8 mouse cellular contexts compared by ENCODE assay signal in the genomic region with DNA sequence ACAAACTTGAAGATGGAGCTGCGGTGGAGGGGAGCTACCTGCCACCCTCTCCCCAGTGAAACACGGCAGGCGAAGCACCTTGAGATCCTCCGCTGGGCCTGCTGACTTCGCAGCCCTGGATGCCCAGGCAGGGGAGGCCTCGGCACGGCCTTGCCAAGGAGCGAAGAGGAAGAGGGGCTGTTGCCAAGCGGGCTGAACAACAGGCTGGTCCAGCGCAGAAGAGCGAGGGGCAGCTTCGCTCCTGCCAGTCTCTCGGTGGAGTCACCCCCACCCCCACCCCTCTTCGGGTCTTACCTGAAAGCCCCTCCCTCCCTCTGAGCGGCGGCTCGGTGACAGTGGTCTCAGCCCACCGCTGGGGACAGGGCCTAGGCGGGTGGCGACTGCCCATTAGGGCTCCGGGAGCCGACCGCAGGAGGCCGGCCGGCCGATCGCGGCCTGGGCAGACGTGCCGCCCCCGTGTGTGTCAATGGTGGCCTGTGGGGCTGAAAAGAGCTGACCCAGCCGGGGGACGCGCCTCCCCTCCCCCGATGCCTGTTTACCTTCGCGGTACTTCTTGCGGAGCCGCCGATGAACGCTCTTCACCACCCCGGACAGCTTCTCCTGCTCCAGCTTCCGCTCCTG. TPM values are rescaled to one million over a fixed set of nuclear protein-coding genes. Genes with fewer than 3 reads are reported as not detected.
A peak's percentile ranks its signal among the peaks of the same experiment; 100 is the strongest.
DNase-seq lines count a peak whose midpoint lies in the region; ATAC-seq and TF ChIP-seq lines count a peak whose summit lies in the region.

No protein-coding gene starts in this region.

- H3K27ac ChIP-seq in MEL (ENCODE audit: control insufficient read depth, low read depth, low read length): peak overlapping the region; percentile 43
- H3K27ac ChIP-seq in bone marrow macrophage, adult 2 months (ENCODE audit: insufficient read depth, low read depth, low read length): peak overlapping the region; percentile 79
- H3K27ac ChIP-seq in embryonic fibroblast, embryonic 13.5 days (ENCODE audit: insufficient read depth, low read length): peak overlapping the region; percentile 55; the same call in 1 of the 2 replicates
- H3K27ac ChIP-seq in heart, embryonic 13.5 days (replicated peaks): peak overlapping the region; percentile 95
- peak overlapping the region; percentile 95 for H3K27ac ChIP-seq in lung, embryonic 16.5 days (ENCODE audit: low read length)

- H3K4me3 ChIP-seq in MEL (ENCODE audit: control insufficient read depth in 1 of 2, insufficient read depth in 1 of 2, low read depth in 2 of 2, low read length in 2 of 2): peak overlapping the region; percentile 96 to 97
- peak overlapping the region; percentile 99 for H3K4me3 ChIP-seq in bone marrow macrophage, adult 2 months (ENCODE audit: insufficient read depth, low read length)
- peak overlapping the region; percentile 74 for H3K4me3 ChIP-seq in embryonic fibroblast, embryonic 13.5 days (ENCODE audit: insufficient read depth, low read length)
- H3K4me3 ChIP-seq in heart, embryonic 13.5 days: peak overlapping the region; percentile 92
- peak overlapping the region; percentile 71 for H3K4me3 ChIP-seq in lung, embryonic 16.5 days (ENCODE audit: low read length)

- DNase-seq in MEL (ENCODE audit: low read depth, low spot score): peak; percentile 64
- peak; percentile 77 to 87 for DNase-seq in kidney, postnatal 4 days
- DNase-seq in retina, postnatal 7 days (ENCODE audit: low read depth, low spot score): peak; percentile 43
- DNase-seq in yolk sac, embryonic 10.5 days (ENCODE audit: low spot score): no peak

- TF ChIP-seq RAD21 in MEL (IDR thresholded peaks at IDR 0.05; ENCODE audit: low read depth, low read length): no peak

- no peaks in the 10 kb centered on the region for H3K27me3 ChIP-seq in MEL (ENCODE audit: control insufficient read depth in 1 of 2, insufficient read depth in 2 of 2, low read length in 2 of 2)
- H3K27me3 ChIP-seq in heart, embryonic 13.5 days (replicated peaks): no peaks in the 10 kb centered on the region
- H3K27me3 ChIP-seq in lung, embryonic 16.5 days (ENCODE audit: control insufficient read depth, insufficient read depth, low read depth, low read length): no peaks in the 10 kb centered on the region

- TF ChIP-seq POLR2A in MEL (IDR thresholded peaks at IDR 0.05; ENCODE audit: control insufficient read depth in 1 of 2, insufficient read depth in 1 of 2, low read depth in 1 of 2, low read length in 2 of 2, poor library complexity in 1 of 2): no peak
- TF ChIP-seq POLR2A in bone marrow macrophage, adult 2 months (IDR thresholded peaks at IDR 0.05; ENCODE audit: borderline replicate concordance, low read depth, low read length): no peak
- no peak for TF ChIP-seq POLR2A in embryonic fibroblast, embryonic 13.5 days (IDR thresholded peaks at IDR 0.05; ENCODE audit: low read depth, low read length)

- H3K4me1 ChIP-seq in MEL (ENCODE audit: control insufficient read depth in 1 of 2, insufficient read depth in 2 of 2, low read length in 2 of 2): 0 out of 4 replicates have a peak, but pooled peaks cover 0 to 4% of the 10 kb centered on the region in 2 experiments
- peaks cover 26% of the 10 kb centered on the region for H3K4me1 ChIP-seq in bone marrow macrophage, adult 2 months (ENCODE audit: control insufficient read depth, insufficient read depth, low read length)
- H3K4me1 ChIP-seq in embryonic fibroblast, embryonic 13.5 days (ENCODE audit: control insufficient read depth, insufficient read depth, low read length): no peaks in the 10 kb centered on the region
- peaks cover 21% of the 10 kb centered on the region for H3K4me1 ChIP-seq in heart, embryonic 13.5 days
- H3K4me1 ChIP-seq in lung, embryonic 16.5 days (replicated peaks; ENCODE audit: control insufficient read depth, insufficient read depth, low read length): peaks cover 2% of the 10 kb centered on the region; the same call in 1 of the 2 replicates

- H3K79me2 ChIP-seq in MEL (ENCODE audit: control insufficient read depth, insufficient read depth, low read length, poor library complexity): peaks cover 11% of the 10 kb centered on the region

- ATAC-seq in heart, embryonic 13.5 days (ENCODE audit: extremely low read depth, insufficient number of reproducible peaks, low FRiP score, low TSS enrichment): peak; percentile 53; the same call in 1 of the 2 replicates
- ATAC-seq in lung, embryonic 16.5 days (ENCODE audit: low read depth): peak; percentile 71

- TF ChIP-seq CTCF in MEL (IDR thresholded peaks at IDR 0.05 in 2 of 3, conservative IDR thresholded peaks at IDR 0.05 in 1 of 3; ENCODE audit: control insufficient read depth in 1 of 3, insufficient read depth in 1 of 3, low read depth in 2 of 3, low read length in 3 of 3, poor library complexity in 1 of 3, severe bottlenecking in 1 of 3): no peak
- TF ChIP-seq CTCF in bone marrow macrophage, adult 2 months (IDR thresholded peaks at IDR 0.05; ENCODE audit: low read depth, low read length): no peak
- no peak for TF ChIP-seq CTCF in embryonic fibroblast, embryonic 13.5 days (IDR thresholded peaks at IDR 0.05; ENCODE audit: borderline replicate concordance, insufficient read depth, low read length)

- no peaks in the 10 kb centered on the region for H3K9me3 ChIP-seq in MEL (replicated peaks; ENCODE audit: insufficient read depth, low read length)
- no peaks in the 10 kb centered on the region for H3K9me3 ChIP-seq in heart, embryonic 13.5 days
- no peaks in the 10 kb centered on the region for H3K9me3 ChIP-seq in lung, embryonic 16.5 days (ENCODE audit: control insufficient read depth, low read length)

- H3K36me3 ChIP-seq in MEL (ENCODE audit: control insufficient read depth in 1 of 2, insufficient read depth in 2 of 2, low read length in 2 of 2): peaks cover 0 to 14% of the 10 kb centered on the region in 2 experiments; a peak in 3 of 4 replicates
- peaks cover 4% of the 10 kb centered on the region; the same call in 1 of the 2 replicates for H3K36me3 ChIP-seq in heart, embryonic 13.5 days
- H3K36me3 ChIP-seq in lung, embryonic 16.5 days (ENCODE audit: control insufficient read depth, insufficient read depth, low read length): no peaks in the 10 kb centered on the region

- TF ChIP-seq EP300 in MEL (IDR thresholded peaks at IDR 0.05; ENCODE audit: low read depth in 1 of 2, low read length in 2 of 2): no peak

- H3K4me2 ChIP-seq in heart, embryonic 13.5 days: peak overlapping the region; percentile 85
- H3K4me2 ChIP-seq in lung, embryonic 16.5 days (ENCODE audit: low read depth, low read length): peak overlapping the region; percentile 88

- WGBS in heart, embryonic 13.5 days: under 1% methylated on average over 40 of the region's 43 CpGs
- WGBS in lung, embryonic 16.5 days: under 1% methylated on average over 37 of the region's 43 CpGs

- H3K9ac ChIP-seq in MEL (ENCODE audit: control insufficient read depth, low read depth, low read length, poor library complexity, severe bottlenecking): peak overlapping the region; percentile 93
- peak overlapping the region; percentile 94 for H3K9ac ChIP-seq in heart, embryonic 13.5 days
- H3K9ac ChIP-seq in lung, embryonic 16.5 days (ENCODE audit: low read length): peak overlapping the region; percentile 97

TF ChIP-seq in MEL, 35 proteins besides CTCF, POLR2A, EP300 and RAD21:
- TF ChIP-seq SIN3A (IDR thresholded peaks at IDR 0.05; ENCODE audit: low read length): peak; percentile 57; the same call in 1 of the 2 replicates
- TF ChIP-seq HCFC1 (IDR thresholded peaks at IDR 0.05; ENCODE audit: low read depth, low read length): 0 out of 2 replicates have a peak, but pooled peaks have one; percentile 9
- 0 out of 2 replicates have a peak, but pooled peaks have one; percentile 1 for TF ChIP-seq NELFE (IDR thresholded peaks at IDR 0.05; ENCODE audit: low read depth, low read length)
- peak; percentile 59; the same call in 1 of the 2 replicates for TF ChIP-seq UBTF (IDR thresholded peaks at IDR 0.05; ENCODE audit: borderline replicate concordance, insufficient read depth, low read depth, low read length)
- TF ChIP-seq MAZ (IDR thresholded peaks at IDR 0.05; ENCODE audit: low read depth, low read length): no peak
- TF ChIP-seq BHLHE40 (IDR thresholded peaks at IDR 0.05; ENCODE audit: borderline replicate concordance, low read depth, low read length): no peak
TF ChIP-seq in MEL: peak in this region for 4.

RNA-seq across cellular contexts. Expression of a gene that starts 0.5 kb away (rescaled TPM):
- total RNA-seq in MEL (2012; rRNA removed): 3.1 and 3.6 TPM in 2 replicates
- 1 to 10 TPM in 1 of 2 experiments, not detected in 1; 4.7 TPM for polyA plus RNA-seq in MEL (2012; ENCODE audit: insufficient read depth in 1 of 2, insufficient read length in 2 of 2, low read depth in 1 of 2, low replicate concordance in 2 of 2, missing spikeins in 1 of 2)
- 59.8 and 60.3 TPM in 2 replicates for polyA plus RNA-seq in bone marrow macrophage, adult 2 months (2012; ENCODE audit: insufficient read depth, insufficient read length, missing spikeins)
- 19.4 and 21.7 TPM in 2 replicates for polyA plus RNA-seq in embryonic fibroblast, embryonic 13.5 days (2011; ENCODE audit: insufficient read length, low read depth, missing spikeins)
- 18.1 and 18.2 TPM in 2 replicates for polyA plus RNA-seq in heart, embryonic 13.5 days (2015; fragmentation: Nextera tagmentation; extraction: Ambion mirVana)
- 13.3 and 18.6 TPM in 2 replicates for polyA plus RNA-seq in lung, embryonic 16.5 days (2015; fragmentation: Nextera tagmentation; extraction: Ambion mirVana)

Comparison
In these comparisons a context has a peak if more than half of its experiments do, and no peak if none do; other contexts are left out.
1. H3K27ac ChIP-seq: peak in every context shown above with its lines; median percentile 95 in heart, embryonic 13.5 days; 95 in lung, embryonic 16.5 days; 79 in bone marrow macrophage, adult 2 months; 55 in embryonic fibroblast, embryonic 13.5 days; 43 in MEL.